Mouse (Mus musculus) megakaryocyte-erythroid progenitor cell, adult 5-6 weeks (primary cell): ENCODE data around the gene Krt1. TPM values are rescaled to one million over a fixed set of nuclear protein-coding genes. Genes with fewer than 3 reads are reported as not detected.

Source experiments
- ATAC-seq: replicated peaks from 2 replicates; pipeline ENCODE4 v1.8.0; 2016; ENCODE audit warnings: mild to moderate bottlenecking, inconsistent platforms; ENCODE audit not compliant: severe bottlenecking, poor library complexity, low FRiP score, low TSS enrichment
- total RNA-seq, 2 experiments: library from RNA; stranded (forward) in 1 of 2; stranded (reverse) in 1 of 2; fragments of 200-1000, 215-1000 nt in 1 of 2; fragments of >200 nt in 1 of 2; fragmentation: Nextera tagmentation in 1 of 2; gene quantifications; 2 replicates each; pipeline ENCODE4 v1.2.3; 2014 to 2017

The Krt1 gene
- total RNA-seq, 2 experiments from 2014 or later: not detected

- ATAC-seq: no peak
Observed at GRCm38 (mm10) chr15:101829441-101829840, 21.2 kb downstream of the Krt1 start.

GRCm38 (mm10) chr15:101821786-101822185 lies 28.8 kb downstream of the Krt1 start:
- no peak for ATAC-seq

- no peak for ATAC-seq
Observed at GRCm38 (mm10) chr15:101817875-101818274, 32.7 kb downstream of the Krt1 start, which contains the start of gene Krt2. Gene Krt2 (minus strand): TSS chr15:101818169.

- no peak for ATAC-seq
Observed at GRCm38 (mm10) chr15:101803052-101803822, 47.4 kb downstream of the Krt1 start.

GRCm38 (mm10) chr15:101802296-101802835 lies 48.2 kb downstream of the Krt1 start, which contains the start of gene Krt73:
Gene Krt73 (minus strand): TSS chr15:101802346.
- no peak for ATAC-seq

Other genes starting within 250 kb of the Krt1 start
- not detected in 2 replicates for gene Gm5414, start 222.6 kb downstream of the Krt1 start, total RNA-seq (2014; fragmentation: Nextera tagmentation)
- not detected in 2 replicates for gene Gm5414, start 222.6 kb downstream of the Krt1 start, total RNA-seq (2017)
- gene Gm5478, start 203.4 kb downstream of the Krt1 start, total RNA-seq (2014; fragmentation: Nextera tagmentation): not detected in 2 replicates
- not detected in 2 replicates for gene Gm5478, start 203.4 kb downstream of the Krt1 start, total RNA-seq (2017)
- not detected in 2 replicates for gene Krt6b, start 170.5 kb downstream of the Krt1 start, total RNA-seq (2014; fragmentation: Nextera tagmentation)
- not detected in 2 replicates for gene Krt6b, start 170.5 kb downstream of the Krt1 start, total RNA-seq (2017)
- gene Krt6a, start 156.5 kb downstream of the Krt1 start, total RNA-seq (2014; fragmentation: Nextera tagmentation): not detected in 2 replicates
- gene Krt6a, start 156.5 kb downstream of the Krt1 start, total RNA-seq (2017): not detected in 2 replicates
- not detected in 2 replicates for gene Krt5, start 137.9 kb downstream of the Krt1 start, total RNA-seq (2014; fragmentation: Nextera tagmentation)
- not detected in 2 replicates for gene Krt5, start 137.9 kb downstream of the Krt1 start, total RNA-seq (2017)
- not detected in 2 replicates for gene Krt71, start 107.7 kb downstream of the Krt1 start, total RNA-seq (2014; fragmentation: Nextera tagmentation)
- gene Krt71, start 107.7 kb downstream of the Krt1 start, total RNA-seq (2017): not detected in 2 replicates
- gene Krt72, start 64.3 kb downstream of the Krt1 start, total RNA-seq (2014; fragmentation: Nextera tagmentation): not detected in 2 replicates
- gene Krt72, start 64.3 kb downstream of the Krt1 start, total RNA-seq (2017): not detected in 2 replicates
- gene Krt73, start 48.4 kb downstream of the Krt1 start, total RNA-seq (2014; fragmentation: Nextera tagmentation): not detected in 2 replicates
- gene Krt73, start 48.4 kb downstream of the Krt1 start, total RNA-seq (2017): not detected in 2 replicates
- gene Krt2, start 32.6 kb downstream of the Krt1 start, total RNA-seq (2014; fragmentation: Nextera tagmentation): not detected in 2 replicates
- not detected in 2 replicates for gene Krt2, start 32.6 kb downstream of the Krt1 start, total RNA-seq (2017)
- gene Krt77, start 18.9 kb upstream of the Krt1 start, total RNA-seq (2014; fragmentation: Nextera tagmentation): not detected in 2 replicates
- not detected in 2 replicates for gene Krt77, start 18.9 kb upstream of the Krt1 start, total RNA-seq (2017)
- gene Krt76, start 42.1 kb upstream of the Krt1 start, total RNA-seq (2014; fragmentation: Nextera tagmentation): not detected in 2 replicates
- gene Krt76, start 42.1 kb upstream of the Krt1 start, total RNA-seq (2017): not detected in 2 replicates
- gene Krt4, start 73.9 kb upstream of the Krt1 start, total RNA-seq (2014; fragmentation: Nextera tagmentation): not detected in 2 replicates
- not detected in 2 replicates for gene Krt4, start 73.9 kb upstream of the Krt1 start, total RNA-seq (2017)
- not detected in 2 replicates for gene Krt79, start 89.5 kb upstream of the Krt1 start, total RNA-seq (2014; fragmentation: Nextera tagmentation)
- not detected in 2 replicates for gene Krt79, start 89.5 kb upstream of the Krt1 start, total RNA-seq (2017)
- not detected in 2 replicates for gene Krt78, start 103.5 kb upstream of the Krt1 start, total RNA-seq (2014; fragmentation: Nextera tagmentation)
- gene Krt78, start 103.5 kb upstream of the Krt1 start, total RNA-seq (2017): not detected in 2 replicates
- 0.17 and 1.5 TPM in 2 replicates for gene Krt8, start 153.7 kb upstream of the Krt1 start, total RNA-seq (2014; fragmentation: Nextera tagmentation)
- 0.27 TPM in 1 of 2 replicates, not detected in the other for gene Krt8, start 153.7 kb upstream of the Krt1 start, total RNA-seq (2017)
- gene Krt18, start 177.4 kb upstream of the Krt1 start, total RNA-seq (2014; fragmentation: Nextera tagmentation): 8.3 TPM in 1 of 2 replicates, not detected in the other
- gene Krt18, start 177.4 kb upstream of the Krt1 start, total RNA-seq (2017): 7.2 and 11.5 TPM in 2 replicates
- gene Eif4b, start 223.0 kb upstream of the Krt1 start, total RNA-seq (2014; fragmentation: Nextera tagmentation): 328 and 355 TPM in 2 replicates
- 527 and 549 TPM in 2 replicates for gene Eif4b, start 223.0 kb upstream of the Krt1 start, total RNA-seq (2017)
- not detected in 2 replicates for gene Tns2, start 249.6 kb upstream of the Krt1 start, total RNA-seq (2014; fragmentation: Nextera tagmentation)
- not detected in 2 replicates for gene Tns2, start 249.6 kb upstream of the Krt1 start, total RNA-seq (2017)